Mouse (Mus musculus) CH12.LX (cell line): ENCODE data around the gene Psma2. TPM values are rescaled to one million over a fixed set of nuclear protein-coding genes. Genes with fewer than 3 reads are reported as not detected.
A peak's percentile ranks its signal among the peaks of the same experiment; 100 is the strongest.

Source experiments
- DNase-seq: peaks from one replicate; pipeline ENCODE4 v3.0.0-alpha.2; 2013; ENCODE audit errors: extremely low read depth
- H3K27ac ChIP-seq: 2 replicates; pipeline ENCODE4 v1.5.1; 2012; ENCODE audit warnings: low read depth, mild to moderate bottlenecking, control low read depth, moderate library complexity; ENCODE audit not compliant: insufficient read depth
- H3K27me3 ChIP-seq: replicated peaks from 2 replicates; pipeline ENCODE3; 2012; ENCODE audit warnings: inconsistent platforms
- H3K36me3 ChIP-seq, 2 experiments: replicated peaks in 1 of 2; 2 replicates each; pipeline versions ENCODE3 to v1.6.1; 2012; ENCODE audit warnings: inconsistent platforms in 1 of 2, low read length in 1 of 2, mild to moderate bottlenecking in 1 of 2, mixed read lengths in 1 of 2, moderate library complexity in 1 of 2; ENCODE audit not compliant: control insufficient read depth in 1 of 2, insufficient read depth in 1 of 2
- H3K4me1 ChIP-seq, 2 experiments: 2 replicates each; pipeline ENCODE4 v1.6.1; 2012; ENCODE audit warnings: inconsistent platforms in 1 of 2, moderate library complexity in 1 of 2; ENCODE audit not compliant: insufficient read depth in 2 of 2, control insufficient read depth in 1 of 2
- H3K4me2 ChIP-seq: 2 replicates; pipeline ENCODE4 v1.6.1; 2012; ENCODE audit warnings: low read depth, mild to moderate bottlenecking, control low read depth; ENCODE audit not compliant: poor library complexity, insufficient read depth, severe bottlenecking
- H3K4me3 ChIP-seq, 3 experiments: fragments of 150-350 bp in 1 of 3; sonication (generic) in 1 of 3; replicated peaks in 1 of 3; 2 replicates each; pipeline versions ENCODE3 to v1.5.1; 2011 to 2012; ENCODE audit warnings: low read depth in 2 of 3, low read length in 2 of 3, mild to moderate bottlenecking in 2 of 3, moderate library complexity in 2 of 3, control low read depth in 1 of 3, improper control_type of control experiment in 1 of 3, inconsistent platforms in 1 of 3, mixed read lengths in 1 of 3; ENCODE audit not compliant: poor library complexity in 1 of 3
- H3K79me2 ChIP-seq: replicated peaks from 2 replicates; pipeline ENCODE4 v1.6.1; 2012; ENCODE audit warnings: mild to moderate bottlenecking, moderate library complexity; ENCODE audit not compliant: control insufficient read depth, poor library complexity, insufficient read depth, severe bottlenecking; ENCODE audit errors: extremely low read depth
- H3K9ac ChIP-seq: 2 replicates; pipeline ENCODE4 v1.6.1; 2012; ENCODE audit warnings: low read depth, mild to moderate bottlenecking, control low read depth, moderate library complexity; ENCODE audit not compliant: insufficient read depth
- H3K9me3 ChIP-seq: replicated peaks from 2 replicates; pipeline ENCODE3; 2012; ENCODE audit warnings: low read length, inconsistent platforms, mixed read lengths
- BHLHE40 ChIP-seq: IDR thresholded peaks from 2 replicates; pipeline ENCODE4 v1.6.1; 2011; ENCODE audit warnings: mild to moderate bottlenecking, low read depth, low read length, improper control_type of control experiment
- CHD2 ChIP-seq: IDR thresholded peaks from 2 replicates; pipeline ENCODE4 v1.6.1; 2011; ENCODE audit warnings: low read length, improper control_type of control experiment
- ELF1 ChIP-seq: IDR thresholded peaks from 2 replicates; pipeline ENCODE4 v1.6.1; 2014; ENCODE audit warnings: low read depth, mild to moderate bottlenecking, inconsistent platforms, low read length, improper control_type of control experiment
- EP300 ChIP-seq: IDR thresholded peaks from 2 replicates; pipeline ENCODE4 v1.6.1; 2011; ENCODE audit warnings: low read length, improper control_type of control experiment
- ETS1 ChIP-seq: conservative IDR thresholded peaks from 2 replicates; pipeline ENCODE4 v1.6.1; 2012; ENCODE audit warnings: low read depth, mild to moderate bottlenecking, inconsistent platforms, low read length, improper control_type of control experiment, moderate library complexity
- JUN ChIP-seq: IDR thresholded peaks from 2 replicates; pipeline ENCODE4 v1.6.1; 2011; ENCODE audit warnings: low read depth, mild to moderate bottlenecking, low read length, improper control_type of control experiment, moderate library complexity; ENCODE audit not compliant: insufficient read depth
- JUND ChIP-seq: conservative IDR thresholded peaks from 2 replicates; pipeline ENCODE4 v1.6.1; 2011; ENCODE audit warnings: low read depth, low read length, improper control_type of control experiment
- MEF2A ChIP-seq: IDR thresholded peaks from 2 replicates; pipeline ENCODE4 v1.6.1; 2014; ENCODE audit warnings: low read depth, mild to moderate bottlenecking, inconsistent platforms, low read length, improper control_type of control experiment, borderline replicate concordance
- RCOR1 ChIP-seq: conservative IDR thresholded peaks from 2 replicates; pipeline ENCODE4 v1.6.1; 2012; ENCODE audit warnings: low read depth, mild to moderate bottlenecking, inconsistent platforms, low read length, improper control_type of control experiment
- SIN3A ChIP-seq: IDR thresholded peaks from 2 replicates; pipeline ENCODE4 v1.6.1; 2012; ENCODE audit warnings: low read length, improper control_type of control experiment, inconsistent platforms
- SMC3 ChIP-seq: IDR thresholded peaks from 2 replicates; pipeline ENCODE4 v1.6.1; 2011; ENCODE audit warnings: low read depth, low read length, improper control_type of control experiment
- TCF12 ChIP-seq: IDR thresholded peaks from 2 replicates; pipeline ENCODE4 v1.6.1; 2014; ENCODE audit warnings: low read depth, mild to moderate bottlenecking, inconsistent platforms, low read length, improper control_type of control experiment
- UBTF ChIP-seq: IDR thresholded peaks from 2 replicates; pipeline ENCODE4 v1.6.1; 2012; ENCODE audit warnings: low read depth, mild to moderate bottlenecking, inconsistent platforms, low read length, improper control_type of control experiment, moderate library complexity
- ZC3H11A ChIP-seq: IDR thresholded peaks from 2 replicates; pipeline ENCODE4 v1.6.1; 2012; ENCODE audit warnings: low read depth, mild to moderate bottlenecking, inconsistent platforms, low read length, improper control_type of control experiment
- ZKSCAN1 ChIP-seq: IDR thresholded peaks from 2 replicates; pipeline ENCODE4 v1.6.1; 2012; ENCODE audit warnings: low read depth, inconsistent platforms, low read length, improper control_type of control experiment, borderline replicate concordance
- ZMIZ1 ChIP-seq: IDR thresholded peaks from 2 replicates; pipeline ENCODE4 v1.6.1; 2012; ENCODE audit warnings: low read depth, mild to moderate bottlenecking, inconsistent platforms, low read length, improper control_type of control experiment
- dilution Hi-C: fragments of 300-500 bp; cut with MboI; formaldehyde crosslinking; loops from 2 replicates; pipeline ENCODE4 v1.14.3; 2020; ENCODE audit warnings: low sequenced_read_pairs; ENCODE audit not compliant: extremely low pct_unique_long_range_greater_than_20kb, extremely low pct_ligation_motif_present
- in situ Hi-C: fragments of 300-500 bp; cut with MboI; formaldehyde crosslinking; loops from 3 replicates; pipeline ENCODE4 v1.14.3; 2019; ENCODE audit warnings: low sequenced_read_pairs, low pct_ligation_motif_present, low pct_unique_long_range_greater_than_20kb, mixed read lengths
- polyA plus RNA-seq: library from polyadenylated mRNA; unstranded; fragments of >175 nt; gene quantifications from 2 replicates; pipeline ENCODE4 v1.2.1, GENCODE M21; 2012; ENCODE audit warnings: low read depth; ENCODE audit not compliant: insufficient read length
- total RNA-seq, 2 experiments: library from RNA; depleted of rRNA; stranded (reverse); fragments of 300-350 nt in 1 of 2; fragments of >200 nt in 1 of 2; gene quantifications; 2 replicates each; pipeline ENCODE4 v1.2.3; 2012 to 2014

Psma2 gene
- total and polyA plus RNA-seq, 3 experiments = 134 to 290 (median 184) TPM

DNA sequence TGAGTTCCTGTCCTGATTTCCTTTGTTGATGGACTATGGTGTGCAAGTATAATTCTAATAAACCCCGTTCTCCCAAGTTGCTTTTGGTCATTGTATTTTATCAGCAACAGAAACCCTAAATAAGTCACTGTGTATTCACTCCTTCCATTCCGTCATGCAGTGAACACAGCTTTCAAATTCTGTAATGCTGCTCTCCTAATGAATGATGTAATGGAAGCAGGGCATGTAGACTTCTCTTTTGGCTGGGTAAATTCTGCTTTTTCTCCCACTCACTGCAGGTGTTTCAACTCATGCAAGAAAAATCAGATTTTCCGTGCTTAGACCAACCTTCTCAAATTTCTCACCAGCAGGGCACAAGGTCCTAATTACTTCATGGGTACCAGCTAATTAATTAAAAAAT, 104.7 kb downstream of the Psma2 start:
- dilution Hi-C loops = no loop called here
- DNase-seq = peak; percentile 51
- TF ChIP-seq ZMIZ1 (no peak), ETS1 (peak; percentile 96), BHLHE40 (peak; percentile 35), SMC3 (no peak), ZKSCAN1 (no peak), SIN3A (no peak), UBTF (no peak), JUN (peak; percentile 82), RCOR1 (0 out of 2 replicates have a peak, but pooled peaks have one; percentile 47), ZC3H11A (no peak), CHD2 (no peak), JUND (peak; percentile 88), ELF1 (no peak), EP300 (peak; percentile 86), MEF2A (peak; percentile 84), TCF12 (peak; percentile 65)
- H3K4me3 ChIP-seq = no peak overlapping the region
- H3K27ac ChIP-seq = no peak overlapping the region
- H3K27me3 ChIP-seq = no peaks in the 10 kb centered on the region
- in situ Hi-C loops = no loop called here
- no peak overlapping the region for H3K9ac ChIP-seq
- H3K4me2 ChIP-seq = no peak overlapping the region; the same call in 1 of the 2 replicates
- no peaks in the 10 kb centered on the region for H3K9me3 ChIP-seq
- no peaks in the 10 kb centered on the region for H3K36me3 ChIP-seq
- no peaks in the 10 kb centered on the region for H3K79me2 ChIP-seq
- H3K4me1 ChIP-seq = peaks cover 0 to 10% of the 10 kb centered on the region in 2 experiments; a peak in 2 of 4 replicates

Other genes starting within 250 kb of the Psma2 start
- not detected in 2 replicates for gene Hecw1, start 90.0 kb upstream of the Psma2 start, total RNA-seq (2012; rRNA removed)
- gene Hecw1, start 90.0 kb upstream of the Psma2 start, total RNA-seq (2014; rRNA removed) = not detected in 2 replicates
- gene Hecw1, start 90.0 kb upstream of the Psma2 start, polyA plus RNA-seq = not detected in 2 replicates
- gene Mrpl32, start 75 bp upstream of the Psma2 start, total RNA-seq (2012; rRNA removed) = 48.7 and 67.1 TPM in 2 replicates
- 190 and 238 TPM in 2 replicates for gene Mrpl32, start 75 bp upstream of the Psma2 start, total RNA-seq (2014; rRNA removed)
- gene Mrpl32, start 75 bp upstream of the Psma2 start, polyA plus RNA-seq = 129 and 133 TPM in 2 replicates
- gene AW209491, start 16.9 kb downstream of the Psma2 start, total RNA-seq (2012; rRNA removed) = 13.6 and 13.7 TPM in 2 replicates
- gene AW209491, start 16.9 kb downstream of the Psma2 start, total RNA-seq (2014; rRNA removed) = 22.3 and 24.3 TPM in 2 replicates
- 18.8 and 20.9 TPM in 2 replicates for gene AW209491, start 16.9 kb downstream of the Psma2 start, polyA plus RNA-seq